Mouse (Mus musculus) gastrocnemius, postnatal 4 days (tissue): ENCODE results near the gene Tlcd1. TPM values are rescaled to one million over a fixed set of nuclear protein-coding genes. Genes with fewer than 3 reads are reported as not detected.
"Not testable (repeated sequence)": the region's sequence is repeated elsewhere in the genome, so short reads cannot be mapped to it uniquely, and the experiment has no call there.

Experiments
- DNase-seq, 2 experiments: peaks; one replicate each; pipeline ENCODE4 v3.0.0; 2021 to 2022; ENCODE audit warnings: low spot score in 2 of 2, mixed read lengths in 2 of 2
- total RNA-seq, 2 experiments: library from RNA; stranded (reverse); gene quantifications; 2 replicates each; pipeline ENCODE4 v1.2.3; 2021

Gene Tlcd1
- total RNA-seq, 2 experiments from 2014 or later: 12.6 to 16.0 TPM

- DNase-seq: no peak
These were observed 407 bp downstream of the Tlcd1 start for GRCm38 (mm10) chr11:78176905-78177331.

GRCm38 (mm10) chr11:78177437-78177836 lies 926 bp downstream of the Tlcd1 start:
- no peak for DNase-seq

GRCm38 (mm10) chr11:78177903-78178858 lies 1.7 kb downstream of the Tlcd1 start:
- DNase-seq: peak; percentile 91 to 96

- DNase-seq: peak in 1 of 2 experiments; percentile 61
These were observed 2.4 kb downstream of the Tlcd1 start for GRCm38 (mm10) chr11:78178859-78179437.

- no peak for DNase-seq
These were observed 3.0 kb downstream of the Tlcd1 start for GRCm38 (mm10) chr11:78179438-78179999.

GRCm38 (mm10) chr11:78180081-78180761 lies 3.7 kb downstream of the Tlcd1 start:
- DNase-seq: no peak

GRCm38 (mm10) chr11:78181830-78182357 lies 5.4 kb downstream of the Tlcd1 start:
- DNase-seq: no peak

- DNase-seq: no peak
These were observed 5.9 kb downstream of the Tlcd1 start for GRCm38 (mm10) chr11:78182450-78182849.

- DNase-seq: peak; percentile 43 to 72
These were observed 6.7 kb downstream of the Tlcd1 start, which contains the start of gene Rpl23a for GRCm38 (mm10) chr11:78182961-78183844. Gene Rpl23a (minus strand): TSS chr11:78183584.

- DNase-seq: no peak
These were observed 7.5 kb downstream of the Tlcd1 start for GRCm38 (mm10) chr11:78183884-78184514.

- DNase-seq: not testable (repeated sequence)
These were observed 8.2 kb downstream of the Tlcd1 start for GRCm38 (mm10) chr11:78184702-78185101.

GRCm38 (mm10) chr11:78188331-78189233 lies 12.1 kb downstream of the Tlcd1 start, which contains the start of gene Rab34:
Gene Rab34 (plus strand): TSS chr11:78188430.
- peak; percentile 79 to 87 for DNase-seq

- peak; percentile 60 to 78 for DNase-seq
These were observed 12.9 kb downstream of the Tlcd1 start for GRCm38 (mm10) chr11:78189234-78190040.

GRCm38 (mm10) chr11:78190041-78190440 lies 13.5 kb downstream of the Tlcd1 start:
- no peak for DNase-seq

- DNase-seq: no peak
These were observed 16.6 kb downstream of the Tlcd1 start, which contains the start of gene Proca1 for GRCm38 (mm10) chr11:78193113-78193512. Gene Proca1 (plus strand): TSS chr11:78193392.

- peak; percentile 63 to 80 for DNase-seq
These were observed 18.0 kb downstream of the Tlcd1 start for GRCm38 (mm10) chr11:78194411-78195100.
